Mouse (Mus musculus): ENCODE data around the gene Neurog3.
A peak's percentile ranks its signal among the peaks of the same experiment; 100 is the strongest.

Neurog3 gene

DNA sequence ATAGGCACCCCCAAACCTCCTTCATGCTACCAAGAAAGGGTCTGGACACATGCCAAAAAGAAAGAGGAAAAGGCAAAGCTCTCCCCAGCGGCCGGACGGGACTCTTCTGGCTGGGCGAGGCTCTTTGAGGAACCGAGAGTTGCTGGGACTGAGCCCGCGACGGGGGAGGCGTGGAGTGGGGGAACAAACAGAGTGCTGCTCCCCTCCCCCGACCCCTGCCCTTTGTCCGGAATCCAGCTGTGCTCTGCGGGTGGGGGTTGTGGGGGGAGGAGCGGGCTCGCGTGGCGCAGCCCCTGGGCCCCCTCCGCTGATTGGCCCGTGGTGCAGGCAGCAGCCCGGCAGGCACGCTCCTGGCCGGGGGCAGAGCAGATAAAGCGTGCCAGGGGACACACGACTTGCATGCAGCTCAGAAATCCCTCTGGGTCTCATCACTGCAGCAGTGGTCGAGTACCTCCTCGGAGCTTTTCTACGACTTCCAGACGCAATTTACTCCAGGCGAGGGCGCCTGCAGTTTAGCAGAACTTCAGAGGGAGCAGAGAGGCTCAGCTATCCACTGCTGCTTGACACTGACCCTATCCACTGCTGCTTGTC, at the start of gene Neurog3:
TSS of gene Neurog3 (plus strand) at position 400 of the 591 bp plus-strand sequence.
- no peak for DNase-seq (ENCODE audit: low read depth, low spot score)

DNA sequence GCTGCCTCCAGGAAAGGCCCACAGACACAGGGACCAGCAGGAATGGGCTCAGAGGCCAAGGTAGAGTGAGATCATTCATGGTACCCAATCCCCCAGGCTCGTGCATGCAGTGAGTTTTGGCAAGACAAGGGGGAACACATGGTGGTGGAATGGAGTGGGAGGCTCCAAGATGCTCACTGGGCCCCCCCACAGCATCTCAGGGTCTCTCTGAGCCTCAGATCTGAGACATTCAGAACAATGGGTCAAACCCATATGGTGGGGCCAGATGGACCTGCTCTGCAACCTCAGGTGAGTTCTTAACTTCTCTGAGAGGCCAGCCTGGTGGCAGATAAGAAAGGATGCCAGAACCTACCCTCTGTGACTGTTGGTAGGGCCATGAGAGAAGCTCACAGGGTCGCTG, 46.8 kb upstream of the Neurog3 start:
- no peak for DNase-seq (ENCODE audit: low read depth, low spot score)

DNA sequence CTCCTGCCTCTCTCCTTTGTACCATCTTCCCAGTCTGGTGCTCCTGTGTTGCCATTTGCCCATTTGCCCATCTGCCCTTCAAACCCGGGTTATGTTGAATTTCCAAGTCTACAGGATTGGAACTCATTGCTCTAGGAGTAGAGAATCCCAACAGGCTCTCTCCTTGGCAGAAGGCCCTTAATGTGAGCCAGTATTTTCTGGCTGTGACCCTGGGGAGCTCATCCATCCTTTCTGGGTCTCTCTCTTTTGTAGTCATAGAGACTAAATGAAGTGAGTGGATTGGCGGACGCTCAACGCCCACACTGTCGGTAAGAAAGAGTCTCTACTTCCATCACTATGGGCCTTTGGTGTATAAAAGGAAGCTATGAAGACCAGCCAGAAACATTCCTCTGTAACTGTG, 46.1 kb upstream of the Neurog3 start:
- DNase-seq (ENCODE audit: low read depth, low spot score) = no peak

DNA sequence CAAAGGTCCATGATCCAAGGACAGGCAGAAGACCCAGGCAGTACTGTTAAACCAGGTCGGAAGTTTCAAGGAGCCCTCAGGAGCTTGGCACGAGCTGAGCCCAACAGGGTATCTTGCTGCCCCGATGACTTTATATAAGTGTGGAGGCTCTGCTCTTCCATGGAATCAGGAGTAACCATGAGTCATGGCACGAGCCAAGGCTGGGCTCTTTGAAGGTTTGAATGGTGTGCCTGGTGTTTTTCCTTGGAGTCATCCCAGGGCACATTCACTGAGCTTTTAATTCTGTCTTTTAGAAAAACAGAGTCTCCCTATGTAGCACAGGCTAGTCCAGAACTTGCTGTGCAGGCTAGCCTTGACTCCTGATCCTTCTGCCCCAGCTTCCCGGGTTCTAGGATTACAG, 44.5 kb upstream of the Neurog3 start:
- no peak for DNase-seq (ENCODE audit: low read depth, low spot score)

DNA sequence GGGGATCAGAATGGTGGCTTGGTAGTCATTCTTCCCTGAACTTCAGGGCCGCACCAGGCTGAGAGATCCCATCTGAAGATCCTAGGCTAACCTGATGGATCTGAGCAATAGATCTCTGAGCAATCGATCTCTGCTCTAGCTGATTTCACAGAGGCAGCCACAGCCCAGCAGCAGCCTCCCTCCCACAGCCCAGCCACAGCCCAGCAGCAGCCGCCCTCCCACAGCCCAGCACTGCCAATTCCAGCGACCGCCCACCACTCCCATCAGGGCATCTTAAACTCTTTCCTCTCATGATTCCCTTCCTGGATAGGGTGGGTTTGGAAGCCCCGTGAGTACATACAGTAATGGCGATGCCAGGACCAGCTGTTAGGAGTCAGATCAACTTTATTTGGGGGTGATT, 43.8 kb upstream of the Neurog3 start:
- DNase-seq (ENCODE audit: low read depth, low spot score) = no peak

DNA sequence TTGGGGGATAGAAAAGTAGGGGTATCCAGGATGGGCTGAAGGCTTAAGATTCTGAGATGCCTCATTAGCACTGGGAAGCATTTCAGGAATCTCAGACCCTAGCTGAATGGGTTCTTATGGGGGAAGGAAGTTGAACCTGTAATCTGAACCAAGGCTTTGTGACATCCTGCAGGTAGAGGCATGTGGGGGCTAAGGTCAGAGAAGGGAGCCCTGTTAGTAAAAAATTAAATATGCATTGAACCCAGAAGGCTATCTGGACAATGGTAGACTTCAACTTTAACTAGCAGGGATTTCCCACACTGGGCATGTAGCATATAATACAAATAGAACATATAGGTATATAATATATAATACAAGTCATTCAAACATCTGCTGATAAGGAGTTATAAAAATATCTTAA, 43.4 kb upstream of the Neurog3 start:
- no peak for DNase-seq (ENCODE audit: low read depth, low spot score)

DNA sequence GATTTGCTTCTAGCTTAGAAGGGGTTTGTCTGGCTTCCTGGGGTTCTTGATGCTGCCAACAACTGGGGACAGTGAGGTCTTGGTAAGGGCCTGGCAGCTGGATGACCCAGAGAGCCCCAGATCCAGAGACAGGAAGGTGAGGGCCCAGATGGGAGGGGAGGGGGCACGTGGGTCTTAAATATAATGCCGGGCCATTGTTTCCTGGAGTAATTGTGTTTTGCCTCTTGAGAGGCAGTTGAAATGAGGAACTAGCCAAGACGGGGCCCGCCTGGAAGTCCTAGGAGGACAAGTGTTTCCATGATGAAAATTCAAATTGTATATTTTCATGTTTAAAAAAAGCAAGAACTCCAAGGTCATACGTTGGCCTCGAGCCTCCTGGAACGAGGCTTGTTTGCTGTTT, 39.0 kb upstream of the Neurog3 start:
- no peak for DNase-seq (ENCODE audit: low read depth, low spot score)

DNA sequence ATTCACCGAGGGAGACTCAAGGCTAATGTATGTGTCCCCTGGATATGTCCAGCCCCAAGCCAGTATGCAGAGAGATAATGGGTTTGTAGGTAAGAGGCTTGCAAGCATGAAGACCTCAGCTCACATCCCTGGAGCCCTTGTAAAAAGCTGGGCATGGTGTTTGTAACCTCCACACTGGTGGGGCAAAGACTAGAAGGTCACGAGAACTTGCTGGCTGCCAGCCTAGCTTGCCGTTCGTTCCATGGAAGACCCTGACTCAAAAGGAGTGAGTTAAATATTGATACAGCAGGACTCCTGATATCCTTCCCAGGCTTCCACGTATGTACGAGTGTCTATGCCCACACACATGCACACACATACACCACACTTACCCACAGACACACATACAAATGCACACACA, 38.5 kb upstream of the Neurog3 start:
- DNase-seq (ENCODE audit: low read depth, low spot score) = no peak

DNA sequence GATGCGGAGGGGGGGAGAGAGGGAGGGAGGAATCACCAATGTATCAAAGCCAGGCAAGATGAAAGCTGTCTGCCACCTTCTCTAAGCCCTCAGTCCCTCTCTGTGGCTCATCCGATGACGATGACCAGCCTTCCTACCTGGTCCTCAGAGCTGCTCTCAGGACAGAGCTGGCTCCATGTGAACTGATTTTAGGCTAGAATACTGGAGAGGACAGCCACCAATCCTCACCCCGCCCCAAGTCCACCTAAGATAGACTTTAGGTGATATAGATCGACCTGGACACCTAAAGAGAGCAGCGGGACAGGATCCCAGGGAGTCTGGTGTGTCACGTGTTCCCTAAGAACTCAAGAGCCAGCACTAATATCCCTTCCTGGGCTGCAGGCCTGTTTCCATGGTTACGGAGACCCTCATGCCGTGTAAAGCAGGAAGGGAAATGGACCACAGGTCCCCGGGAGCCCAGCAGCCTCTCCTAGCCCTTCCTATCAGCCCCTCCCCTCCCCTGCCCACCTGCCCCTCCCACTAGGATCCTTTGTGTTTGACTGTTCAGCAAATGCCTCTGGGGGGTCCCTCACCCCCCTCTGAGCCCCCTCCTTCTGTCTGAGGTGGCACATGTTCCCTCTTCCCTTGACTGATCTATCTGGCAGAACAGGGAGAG, 33.0 kb upstream of the Neurog3 start:
- no peak for DNase-seq (ENCODE audit: low read depth, low spot score)

DNA sequence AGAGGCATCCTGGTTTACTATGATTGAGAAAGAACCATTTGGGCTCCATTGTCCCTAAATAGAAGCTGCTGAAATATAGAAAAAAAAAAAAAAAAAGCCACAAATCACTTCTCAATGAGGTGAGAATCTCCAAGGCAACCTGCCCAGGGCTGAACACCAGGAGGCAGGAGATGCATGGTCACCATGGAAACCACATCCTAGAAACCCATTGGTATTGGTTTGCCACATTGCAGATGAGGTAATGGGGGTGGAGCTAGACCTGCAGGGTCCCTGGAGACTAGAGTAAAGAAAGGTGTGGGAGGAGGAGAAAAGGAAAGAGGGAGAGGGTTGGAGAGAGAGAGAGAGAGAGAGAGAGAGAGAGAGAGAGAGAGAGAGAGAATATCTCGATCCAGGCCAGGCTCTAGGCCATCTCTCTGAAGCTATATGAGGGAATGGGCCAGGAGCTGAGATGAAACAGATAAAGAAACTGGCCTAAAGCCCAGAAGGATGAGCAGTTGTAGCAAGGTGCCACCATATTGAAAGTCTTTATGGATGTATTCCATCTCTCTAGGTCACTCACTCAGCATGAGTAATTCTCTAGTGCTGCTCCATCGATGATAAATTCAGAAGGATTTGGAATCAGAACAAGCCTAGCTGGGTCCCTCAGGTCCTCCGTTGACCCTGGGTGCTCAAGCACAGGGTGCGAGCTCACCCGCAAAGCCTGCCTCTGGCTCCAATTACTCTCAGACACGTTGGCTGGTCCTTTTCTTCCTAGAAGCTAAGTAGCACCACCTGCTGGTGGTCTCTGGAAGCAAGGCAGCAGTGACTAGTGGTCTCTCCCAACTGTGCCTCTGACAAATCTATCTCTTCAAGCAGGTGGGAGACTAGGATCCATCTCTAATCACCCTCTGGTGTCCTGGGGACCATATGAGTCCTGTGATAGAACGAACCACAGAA, 31.1 kb upstream of the Neurog3 start:
- peak; percentile 67 for DNase-seq (ENCODE audit: low read depth, low spot score)

DNA sequence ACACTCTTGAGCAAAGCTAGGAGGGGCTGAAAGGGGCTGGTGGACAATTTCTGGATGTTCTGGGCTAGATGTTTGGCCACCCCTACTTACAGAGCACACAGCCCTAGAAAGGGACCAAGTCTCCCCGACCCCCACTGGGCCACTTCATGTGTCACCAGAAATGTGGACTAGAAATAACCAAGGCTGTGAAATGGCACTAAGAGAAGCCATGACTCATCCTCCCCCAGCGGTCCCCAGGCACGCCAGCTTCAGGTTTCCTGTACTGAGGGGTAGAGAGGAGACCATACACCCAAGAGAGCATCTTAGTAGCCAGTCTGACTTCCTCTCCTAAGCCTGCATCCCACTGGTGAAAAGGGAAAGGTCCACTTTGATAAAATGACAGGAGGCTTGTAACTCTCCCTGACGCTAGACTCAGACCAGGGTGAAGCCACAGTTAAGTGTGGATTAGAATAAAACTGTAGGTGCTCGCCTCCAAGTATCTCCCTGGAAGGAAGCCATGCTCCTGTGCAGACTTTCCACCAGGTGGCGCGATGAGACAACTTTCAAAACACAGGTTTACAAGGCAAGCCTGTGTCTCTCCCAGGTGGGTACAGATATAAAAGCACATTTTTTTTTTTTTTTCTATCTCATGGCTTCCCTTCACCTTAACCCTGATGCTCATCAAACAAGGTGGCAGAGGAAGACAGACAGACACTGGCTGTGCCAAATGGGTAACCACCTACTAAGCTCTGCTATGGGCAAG, 27.9 kb upstream of the Neurog3 start:
- peak; percentile 67 for DNase-seq (ENCODE audit: low read depth, low spot score)

DNA sequence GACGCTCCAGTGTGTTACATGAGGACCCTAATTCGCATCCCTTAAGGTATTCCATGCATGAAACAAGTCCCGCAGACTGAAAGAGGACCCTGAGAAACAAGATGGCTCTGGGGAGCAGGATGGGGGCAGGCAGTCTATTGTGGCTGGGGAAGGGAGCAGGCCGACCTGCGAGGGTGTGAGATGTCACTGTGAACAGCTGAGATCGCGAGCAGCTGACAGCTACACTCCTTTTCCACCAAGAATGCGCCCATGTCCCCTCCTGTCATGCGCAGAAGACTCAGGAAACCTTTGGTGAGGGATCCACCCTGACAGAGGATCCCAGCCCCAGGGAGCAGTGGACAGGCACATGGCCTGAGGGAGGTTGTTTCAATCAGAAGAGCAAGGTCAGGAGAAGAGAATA, 25.8 kb upstream of the Neurog3 start:
- no peak for DNase-seq (ENCODE audit: low read depth, low spot score)

DNA sequence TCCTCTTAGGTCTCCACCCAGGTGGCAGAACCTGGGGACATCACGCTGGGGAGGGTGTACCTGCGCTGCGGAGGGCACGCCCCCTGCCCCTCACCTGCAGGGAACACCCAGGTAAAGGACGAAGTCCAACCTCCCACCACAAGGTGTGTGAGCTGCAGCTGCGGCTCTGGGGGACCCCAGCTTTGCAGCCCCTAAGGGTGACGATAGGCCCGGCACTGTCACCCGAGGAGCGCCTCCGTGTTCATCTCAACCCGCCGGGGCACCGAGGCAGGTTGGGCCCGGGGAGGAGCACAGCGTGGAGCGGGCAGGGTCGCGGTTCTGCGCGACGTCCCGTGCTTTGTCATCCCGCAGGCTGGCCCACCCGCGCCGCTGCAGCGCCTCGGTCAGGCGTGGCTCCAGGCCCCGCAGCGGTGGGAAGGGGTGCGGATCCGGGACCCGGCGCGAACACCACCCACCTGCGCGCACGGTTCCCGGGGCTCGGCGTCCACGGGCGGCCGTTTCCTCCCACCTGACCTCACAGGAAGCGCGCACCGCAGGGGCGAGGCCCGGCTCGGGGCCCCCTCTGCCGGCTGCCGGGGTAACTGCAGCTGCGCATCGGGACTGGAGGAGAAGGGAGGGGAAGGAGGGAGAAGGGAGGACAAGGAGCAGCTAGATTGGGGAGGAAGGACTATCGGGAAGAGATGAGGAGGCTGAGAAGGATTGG, 22.2 kb upstream of the Neurog3 start:
- peak; percentile 77 for DNase-seq (ENCODE audit: low read depth, low spot score)

DNA sequence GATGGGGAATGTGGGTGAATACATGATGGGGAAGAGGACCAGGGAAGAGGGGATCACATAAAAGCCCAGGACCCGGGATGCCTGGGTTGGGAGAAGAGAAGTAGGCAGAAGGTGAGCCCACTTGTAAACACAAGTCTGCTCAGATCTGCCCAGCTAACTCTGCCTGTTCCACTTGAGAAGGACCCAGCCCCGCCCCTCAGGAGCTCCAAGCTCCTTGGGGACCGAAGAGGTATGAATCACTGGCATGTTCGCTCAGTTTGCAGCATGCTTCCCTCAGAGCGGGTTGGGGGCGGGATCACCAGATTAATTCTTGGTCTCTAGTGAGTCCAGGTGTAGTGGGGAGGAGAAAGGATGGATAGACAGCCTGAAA, 21.7 kb upstream of the Neurog3 start:
- DNase-seq (ENCODE audit: low read depth, low spot score) = no peak

DNA sequence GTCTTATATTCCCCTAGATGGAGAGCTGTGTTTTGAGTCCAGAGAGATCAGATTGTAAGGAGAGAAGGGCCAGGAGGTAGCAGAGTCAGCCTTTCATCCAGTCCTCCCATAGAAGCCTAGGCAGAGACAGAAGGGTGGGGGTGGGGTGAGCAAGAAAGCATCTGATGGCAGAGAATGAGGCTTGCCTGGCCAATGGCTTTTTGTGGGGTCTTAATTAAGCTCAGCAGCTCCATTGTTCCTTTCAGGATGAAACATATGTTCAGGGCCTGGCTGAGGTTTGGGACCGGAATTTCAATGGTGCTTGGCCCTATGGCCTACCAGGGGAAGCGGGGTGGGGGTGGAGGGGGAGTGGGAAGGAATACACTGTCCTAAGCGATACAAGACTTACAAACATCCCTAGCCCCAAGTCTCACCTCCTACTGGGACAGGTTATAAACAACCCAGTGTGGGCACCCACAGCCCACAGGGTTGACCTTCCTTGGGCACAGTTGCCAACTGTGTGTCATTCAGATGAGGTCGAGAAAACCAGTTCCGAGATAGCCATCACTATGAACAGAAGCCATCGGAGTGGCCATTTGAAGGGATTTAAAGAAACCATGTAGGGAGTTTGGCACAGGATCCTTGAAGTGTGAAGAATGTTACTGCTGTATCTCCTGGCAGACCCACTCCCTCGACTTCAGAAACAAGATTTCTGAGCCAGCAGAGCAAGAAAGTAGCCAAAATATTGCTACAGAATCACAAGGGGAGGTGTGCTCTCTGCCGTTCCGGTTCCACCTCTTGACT, 18.8 kb upstream of the Neurog3 start:
- no peak for DNase-seq (ENCODE audit: low read depth, low spot score)

DNA sequence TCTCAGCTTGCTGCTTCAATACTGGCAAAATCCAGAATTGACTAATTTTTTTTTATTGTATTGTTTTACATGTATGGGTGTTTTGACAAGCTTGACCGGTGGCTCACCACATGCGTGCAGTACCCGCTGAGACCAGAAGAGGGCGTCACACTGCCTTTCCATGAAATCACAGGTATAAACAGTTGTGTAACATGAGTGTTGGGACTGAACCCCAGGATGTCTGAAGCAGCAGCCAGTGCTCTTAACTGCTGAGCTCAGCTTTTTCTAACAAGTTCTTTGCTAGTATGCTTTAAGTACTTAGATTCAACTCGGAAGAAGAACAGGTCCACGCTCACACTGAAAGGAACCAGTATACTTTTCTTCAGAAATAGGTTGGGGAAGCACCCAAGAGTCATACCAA, 5.8 kb upstream of the Neurog3 start:
- DNase-seq (ENCODE audit: low read depth, low spot score) = no peak

DNA sequence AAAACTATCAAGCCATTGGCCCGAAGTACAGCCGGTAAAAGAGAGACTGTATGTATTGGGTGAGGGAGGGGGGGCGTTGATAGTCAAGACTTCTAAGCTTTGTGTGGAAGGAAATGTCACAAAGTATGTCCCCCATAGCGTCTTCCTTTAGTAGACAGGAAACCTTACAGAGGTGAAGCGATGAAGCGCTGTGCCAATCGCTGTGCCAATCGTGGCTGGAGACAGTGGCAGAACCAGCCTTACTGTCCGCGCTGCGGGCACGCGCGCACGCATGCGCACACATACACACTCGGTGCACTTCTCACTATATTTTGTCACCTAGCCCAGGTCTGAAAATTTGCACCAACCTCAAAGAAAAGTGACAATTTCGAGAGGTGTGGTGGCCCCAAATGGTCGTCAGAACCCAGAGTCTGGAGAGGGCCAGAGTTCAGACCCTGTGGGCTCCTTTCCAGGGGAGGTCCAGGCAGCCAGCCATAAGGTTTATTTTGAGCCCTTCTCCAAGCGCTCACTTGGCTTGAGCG, 5.1 kb upstream of the Neurog3 start:
- DNase-seq (ENCODE audit: low read depth, low spot score) = no peak

DNA sequence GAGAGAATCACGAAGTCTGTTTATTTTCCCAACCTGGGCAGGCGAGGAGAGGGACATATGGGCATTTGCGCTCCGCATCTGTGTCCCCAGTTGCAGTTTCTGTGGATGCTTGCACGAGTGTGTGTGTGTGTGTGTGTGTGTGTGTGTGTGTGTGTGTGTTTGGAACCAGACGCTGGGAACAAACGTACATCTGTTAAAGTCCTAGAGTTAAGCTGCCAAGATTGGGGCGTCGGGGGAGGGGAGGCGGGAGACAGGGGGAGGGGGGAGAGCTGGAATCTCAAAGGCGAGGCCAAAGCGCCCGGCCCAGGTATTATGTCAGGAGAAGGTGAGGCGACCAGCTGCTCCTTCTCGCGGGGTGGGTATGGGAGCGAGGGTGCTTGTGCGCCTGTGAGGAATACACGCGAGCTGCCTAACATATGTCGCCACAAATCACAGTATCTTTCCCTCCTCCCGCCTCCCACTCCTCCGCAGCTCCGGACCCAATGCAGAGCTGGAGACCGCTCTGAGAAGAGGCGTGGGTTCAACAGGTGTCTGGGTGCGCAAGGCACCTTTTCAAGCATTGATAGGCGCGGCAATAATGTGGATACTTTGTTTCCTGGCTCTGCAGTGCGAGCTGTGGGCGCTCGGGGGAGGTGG, 4.5 kb upstream of the Neurog3 start:
- no peak for DNase-seq (ENCODE audit: low read depth, low spot score)

DNA sequence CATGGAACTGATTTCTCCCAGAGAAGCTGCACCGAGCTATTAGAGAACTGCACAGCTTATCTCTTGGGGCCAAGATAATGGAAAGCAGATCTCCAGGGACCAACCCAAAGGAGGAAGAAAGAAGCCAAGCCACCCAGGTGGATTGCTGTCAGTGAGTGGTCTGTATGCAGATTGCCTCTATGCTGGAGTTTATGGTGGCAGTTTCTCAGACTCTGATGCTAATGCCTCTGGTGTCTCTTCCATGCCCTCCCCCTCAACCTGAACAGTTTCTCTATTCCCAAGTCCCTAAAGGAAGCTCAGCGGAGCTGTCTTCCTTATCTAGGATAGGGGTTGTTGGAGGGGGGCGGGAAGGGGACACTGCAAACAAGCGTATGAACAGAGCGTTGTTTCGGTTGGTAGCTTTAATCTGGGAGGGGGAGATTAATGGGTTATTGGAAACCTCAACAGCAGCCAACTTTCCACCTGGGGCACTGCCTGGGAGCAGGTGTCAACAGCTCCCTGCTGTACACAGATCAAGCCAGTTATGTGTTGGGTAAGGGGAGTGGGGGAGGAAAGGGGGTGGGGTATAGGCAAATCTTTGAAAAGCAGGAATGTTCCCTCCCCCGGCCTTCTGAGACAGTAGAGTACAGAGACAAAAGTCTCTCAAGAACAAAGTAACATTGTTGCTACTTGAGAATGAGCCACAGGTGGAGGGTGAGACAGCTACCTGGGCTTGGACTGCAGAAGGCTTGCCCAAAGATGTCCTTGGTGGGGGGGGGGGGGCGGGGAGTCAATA, 3.0 kb downstream of the Neurog3 start:
- DNase-seq (ENCODE audit: low read depth, low spot score) = no peak

All from retina, postnatal 7 days (tissue).